Mouse (Mus musculus) spleen, postnatal 36 days (tissue): ENCODE measurements around the gene Eaf2.
"Not testable (repeated sequence)": the region's sequence is repeated elsewhere in the genome, so short reads cannot be mapped to it uniquely, and the experiment has no call there.

Experiments
- DNase-seq, 2 experiments: peaks; one replicate each; pipeline ENCODE4 v3.0.0; 2022; ENCODE audit warnings: low spot score in 2 of 2, mixed read lengths in 1 of 2

Gene Eaf2

GRCm38 (mm10) chr16:36846894-36847293, 27.9 kb downstream of the Eaf2 start:
- DNase-seq: not testable (repeated sequence)

- no peak for DNase-seq
These were observed 46.0 kb downstream of the Eaf2 start for GRCm38 (mm10) chr16:36828820-36829219.

- peak; percentile 81 to 84 for DNase-seq
These were observed 46.6 kb downstream of the Eaf2 start, which contains the start of gene Iqcb1 for GRCm38 (mm10) chr16:36828054-36828786. Gene Iqcb1, plus strand, starts transcription at chr16:36828385.

GRCm38 (mm10) chr16:36827611-36828053, 47.2 kb downstream of the Eaf2 start:
- DNase-seq: peak in 1 of 2 experiments; percentile 6

GRCm38 (mm10) chr16:36821474-36821873, 53.3 kb downstream of the Eaf2 start:
- peak; percentile 60 to 72 for DNase-seq

- no peak for DNase-seq
These were observed 54.1 kb downstream of the Eaf2 start for GRCm38 (mm10) chr16:36820747-36821146.

GRCm38 (mm10) chr16:36820016-36820415, 54.8 kb downstream of the Eaf2 start:
- no peak for DNase-seq

- DNase-seq: peak; percentile 81 to 82
These were observed 57.4 kb downstream of the Eaf2 start for GRCm38 (mm10) chr16:36817321-36817926.

- no peak for DNase-seq
These were observed 57.9 kb downstream of the Eaf2 start for GRCm38 (mm10) chr16:36816916-36817315.

GRCm38 (mm10) chr16:36813680-36814079, 61.1 kb downstream of the Eaf2 start:
- DNase-seq: no peak

GRCm38 (mm10) chr16:36808616-36809015, 66.2 kb downstream of the Eaf2 start:
- DNase-seq: no peak

GRCm38 (mm10) chr16:36802361-36802760, 72.4 kb downstream of the Eaf2 start:
- no peak for DNase-seq

GRCm38 (mm10) chr16:36798334-36798733, 76.5 kb downstream of the Eaf2 start:
- no peak for DNase-seq

- DNase-seq: no peak
These were observed 79.8 kb downstream of the Eaf2 start for GRCm38 (mm10) chr16:36794976-36795375.

- DNase-seq: no peak
These were observed 84.6 kb downstream of the Eaf2 start for GRCm38 (mm10) chr16:36790166-36790565.

- no peak for DNase-seq
These were observed 88.3 kb downstream of the Eaf2 start for GRCm38 (mm10) chr16:36786466-36786865.

- no peak for DNase-seq
These were observed 90.0 kb downstream of the Eaf2 start, which contains the start of gene Slc15a2 for GRCm38 (mm10) chr16:36784594-36785313. Gene Slc15a2, minus strand, starts transcription at chr16:36784962.

- DNase-seq: no peak
These were observed 90.7 kb downstream of the Eaf2 start for GRCm38 (mm10) chr16:36784146-36784545.

- no peak for DNase-seq
These were observed 99.1 kb downstream of the Eaf2 start for GRCm38 (mm10) chr16:36775658-36776057.

- DNase-seq: no peak
These were observed 101.8 kb downstream of the Eaf2 start for GRCm38 (mm10) chr16:36772996-36773395.

- no peak for DNase-seq
These were observed 103.1 kb downstream of the Eaf2 start for GRCm38 (mm10) chr16:36771703-36772102.

GRCm38 (mm10) chr16:36771244-36771643, 103.6 kb downstream of the Eaf2 start:
- DNase-seq: no peak
